ENCODE assay signal across 17 mouse cellular contexts in genomic region chr9:108121170-108121969, GRCm38 (mm10). TPM values are rescaled to one million over a fixed set of nuclear protein-coding genes. Genes with fewer than 3 reads are reported as not detected.
DNase-seq lines count a peak whose midpoint lies in the region; TF ChIP-seq lines count a peak whose summit lies in the region.
"Had no signal": no experiment of that assay in that cellular context is flagged by ENCODE, and none has a peak within 500 bp of the region (broad histone marks: within the 10 kb centered on the region; RNA-seq: fewer than 3 reads in every experiment).

No protein-coding gene starts in this region.

- H3K79me2 ChIP-seq in myocyte (ENCODE audit: control insufficient read depth, insufficient read depth) = no peaks in the 10 kb centered on the region

- peak overlapping the region; percentile 63 for H3K4me2 ChIP-seq in myocyte (ENCODE audit: low read depth)
- H3K4me2 ChIP-seq: heart, embryonic 12.5 days; limb, embryonic 15.5 days; midbrain, embryonic 12.5 days had no signal

- H3K36me3 ChIP-seq in myocyte (ENCODE audit: control insufficient read depth, insufficient read depth) = no peaks in the 10 kb centered on the region
- H3K36me3 ChIP-seq: heart, embryonic 12.5 days; limb, embryonic 15.5 days had no signal

- H3K4me3 ChIP-seq in cerebellum, adult 2 months (replicated peaks; ENCODE audit: insufficient read depth, low read depth, low read length) = no peak overlapping the region
- H3K4me3 ChIP-seq in layer of hippocampus, adult 2 months = no peak overlapping the region
- H3K4me3 ChIP-seq in myocyte = no peak overlapping the region
- H3K4me3 ChIP-seq: heart, embryonic 12.5 days; limb, embryonic 15.5 days; midbrain, embryonic 12.5 days had no signal

- H3K27me3 ChIP-seq in cerebellum, adult 2 months (ENCODE audit: control insufficient read depth, insufficient read depth, low read length) = no peaks in the 10 kb centered on the region
- H3K27me3 ChIP-seq in myocyte (ENCODE audit: control insufficient read depth, insufficient read depth, insufficient read length) = no peaks in the 10 kb centered on the region
- H3K27me3 ChIP-seq: limb, embryonic 15.5 days had no signal

- peaks cover 57% of the 10 kb centered on the region for H3K4me1 ChIP-seq in cerebellum, adult 2 months (ENCODE audit: control insufficient read depth, insufficient read depth, low read length)

- no peak for TF ChIP-seq CTCF in cerebellum, adult 2 months (IDR thresholded peaks at IDR 0.05; ENCODE audit: borderline replicate concordance, insufficient read depth, low read depth, low read length)
- no peak for TF ChIP-seq CTCF in layer of hippocampus, adult 2 months (conservative IDR thresholded peaks at IDR 0.05)

- DNase-seq in cerebellum, adult 2 months = no peak
- no peak for DNase-seq in cerebellum, postnatal 14 days
- no peak for DNase-seq in layer of hippocampus, adult 2 months (ENCODE audit: low spot score in 2 of 2)
- DNase-seq in layer of hippocampus, adult 9-10 months (ENCODE audit: low spot score) = no peak
- peak; percentile 84 for DNase-seq in adrenal gland, postnatal 10 days
- no peak for DNase-seq in urinary bladder, postnatal 14 days (ENCODE audit: low spot score)
- DNase-seq in lung, adult 18-20 months = no peak
- DNase-seq: cerebellum, adult 11-12 months; heart, postnatal 4 days; layer of hippocampus, adult 9-11 months; liver, postnatal 0 days had no signal

- no peak overlapping the region for H3ac ChIP-seq in myocyte (ENCODE audit: control insufficient read depth, insufficient read length)

- no peak for TF ChIP-seq POLR2A in cerebellum, adult 2 months (IDR thresholded peaks at IDR 0.05; ENCODE audit: borderline replicate concordance, insufficient read depth, low read length)
- no peak for TF ChIP-seq POLR2A in myocyte (IDR thresholded peaks at IDR 0.05; ENCODE audit: insufficient read length, low read depth)

- 54% methylated on average over 10 of the region's 10 CpGs for WGBS in cerebellum, adult 2 months

- peak overlapping the region; percentile 57; the same call in 1 of the 2 replicates for H3K27ac ChIP-seq in cerebellum, adult 2 months (ENCODE audit: insufficient read depth, low read length)
- peak overlapping the region; percentile 28; the same call in 1 of the 2 replicates for H3K27ac ChIP-seq in layer of hippocampus, adult 2 months
- H3K27ac ChIP-seq: kidney, postnatal 0 days; limb, embryonic 15.5 days; midbrain, embryonic 12.5 days had no signal

TF ChIP-seq in myocyte, 11 proteins besides CTCF, POLR2A, EP300 and RAD21:
- TF ChIP-seq MYOD1 (IDR thresholded peaks at IDR 0.05; ENCODE audit: control insufficient read depth in 1 of 3, insufficient read length in 2 of 3, low read depth in 2 of 3) (peak in 2 of 3 experiments; percentile 27 to 74), MYOG (IDR thresholded peaks at IDR 0.05; ENCODE audit: control insufficient read depth in 1 of 3, insufficient read depth in 1 of 3, insufficient read length in 2 of 3, low read depth in 2 of 3) (peak; percentile 17 to 80 (median 51)), E2F4 (IDR thresholded peaks at IDR 0.05; ENCODE audit: insufficient read depth) (no peak)
TF ChIP-seq in myocyte: peak in this region for 2.

RNA-seq across cellular contexts. Expression of gene Apeh, which starts 27.0 kb away (rescaled TPM):
- polyA plus RNA-seq in cerebellum, adult 2 months (2012; rRNA removed) = 69.6 and 83.5 TPM in 2 replicates
- 10 to 100 TPM; 35.3 to 37.0 TPM for total RNA-seq in layer of hippocampus, adult 2 months (2021)
- 10 to 100 TPM; 72.2 to 81.8 TPM for total RNA-seq in adrenal gland, postnatal 10 days (2021)
- polyA plus RNA-seq in myocyte (2012; fragmentation: generic; extraction: Trizol) = 59.0 TPM

RNA-seq across cellular contexts. Expression of gene Rnf123, which starts 38.2 kb away (rescaled TPM):
- 184 and 213 TPM in 2 replicates for polyA plus RNA-seq in cerebellum, adult 2 months (2012; rRNA removed)
- total RNA-seq in layer of hippocampus, adult 2 months (2021) = 100 to 1,000 TPM in 1 of 2 experiments, 10 to 100 TPM in 1; 95.7 to 111 TPM
- 10 to 100 TPM; 54.3 to 71.9 TPM for total RNA-seq in adrenal gland, postnatal 10 days (2021)
- 33.4 TPM for polyA plus RNA-seq in myocyte (2012; fragmentation: generic; extraction: Trizol)

RNA-seq across cellular contexts. Expression of gene Mst1, which starts 41.1 kb away (rescaled TPM):
- polyA plus RNA-seq in cerebellum, adult 2 months (2012; rRNA removed) = 0.13 TPM in 1 of 2 replicates, not detected in the other
- not detected for total RNA-seq in layer of hippocampus, adult 2 months (2021)
- 10 to 100 TPM; 12.8 to 28.1 TPM for total RNA-seq in adrenal gland, postnatal 10 days (2021)
- 0.65 TPM for polyA plus RNA-seq in myocyte (2012; fragmentation: generic; extraction: Trizol)
- total RNA-seq: heart, postnatal 4 days; left cerebral cortex, postnatal 10 days had no signal

Comparison
In these comparisons a context has a peak if more than half of its experiments do, and no peak if none do; other contexts are left out.
1. RNA of gene Mst1, which starts 41.1 kb away (total RNA-seq): 12.8 to 28.1 TPM in adrenal gland, postnatal 10 days; not detected in layer of hippocampus, adult 2 months; every median in the first group is over 10 times any median in the second.